Mouse (Mus musculus) kidney, adult 2 months (tissue): ENCODE data around the gene D17Wsu92e. TPM values are rescaled to one million over a fixed set of nuclear protein-coding genes. Genes with fewer than 3 reads are reported as not detected.

ENCODE experiments used
- DNase-seq: peaks from one replicate; pipeline ENCODE4 v3.0.0; 2021
- H3K27ac ChIP-seq: fragments of 200-500 bp; 2 replicates; pipeline ENCODE4 v1.5.1; 2012; ENCODE audit warnings: low read depth, low read length, control low read depth, inconsistent platforms; ENCODE audit not compliant: insufficient read depth
- H3K27me3 ChIP-seq: fragments of 200-500 bp; replicated peaks from 2 replicates; pipeline ENCODE4 v1.6.1; 2012; ENCODE audit warnings: mild to moderate bottlenecking, moderate library complexity, low read length, inconsistent platforms; ENCODE audit not compliant: control insufficient read depth, insufficient read depth
- H3K36me3 ChIP-seq: fragments of 200-500 bp; 2 replicates; pipeline ENCODE4 v1.6.1; 2012; ENCODE audit warnings: mild to moderate bottlenecking, moderate library complexity, low read length, inconsistent platforms; ENCODE audit not compliant: control insufficient read depth, insufficient read depth
- H3K4me1 ChIP-seq: fragments of 200-500 bp; 2 replicates; pipeline ENCODE4 v1.6.1; 2011; ENCODE audit warnings: low read length; ENCODE audit not compliant: control insufficient read depth, insufficient read depth
- H3K4me3 ChIP-seq: fragments of 200-500 bp; 2 replicates; pipeline ENCODE4 v1.5.1; 2011; ENCODE audit warnings: mild to moderate bottlenecking, low read depth, low read length, control low read depth; ENCODE audit not compliant: insufficient read depth
- CTCF ChIP-seq: fragments of 200-500 bp; conservative IDR thresholded peaks from 2 replicates; pipeline ENCODE4 v1.5.1; 2011; ENCODE audit warnings: low read depth, mild to moderate bottlenecking, control low read depth, low read length, moderate library complexity, mixed read lengths; ENCODE audit not compliant: insufficient read depth, insufficient read length
- POLR2A ChIP-seq: fragments of 200-500 bp; IDR thresholded peaks from one replicate; pipeline ENCODE4 v1.6.1; 2011; ENCODE audit warnings: low read depth, low read length, control low read depth
- WGBS: fragments of 180-500 bp; shearing (Covaris S2); methylation state at CpG from one replicate; pipeline ENCODE4 v1.1.7; 2018; 5-methylcytosine and 5-hydroxymethylcytosine counted together
- polyA plus RNA-seq: library from polyadenylated mRNA; depleted of rRNA; stranded (reverse); fragments of >200 nt; gene quantifications from 2 replicates; pipeline ENCODE4 v1.2.3, GENCODE M21; 2012

The D17Wsu92e gene
- polyA plus RNA-seq, 1 experiment, result 189 TPM

- no peaks in the 10 kb centered on the region for H3K36me3 ChIP-seq
- no peak for TF ChIP-seq POLR2A
- no peak for TF ChIP-seq CTCF
- no peak overlapping the region for H3K4me3 ChIP-seq
- WGBS, result 47% methylated on average over 6 of the region's 6 CpGs
- no peak overlapping the region for H3K27ac ChIP-seq
- peak; percentile 64 for DNase-seq
- peaks cover 38% of the 10 kb centered on the region for H3K4me1 ChIP-seq
- H3K27me3 ChIP-seq, result no peaks in the 10 kb centered on the region
Observed at GRCm38 (mm10) chr17:27796780-27797179, 23.7 kb downstream of the D17Wsu92e start.

DNA sequence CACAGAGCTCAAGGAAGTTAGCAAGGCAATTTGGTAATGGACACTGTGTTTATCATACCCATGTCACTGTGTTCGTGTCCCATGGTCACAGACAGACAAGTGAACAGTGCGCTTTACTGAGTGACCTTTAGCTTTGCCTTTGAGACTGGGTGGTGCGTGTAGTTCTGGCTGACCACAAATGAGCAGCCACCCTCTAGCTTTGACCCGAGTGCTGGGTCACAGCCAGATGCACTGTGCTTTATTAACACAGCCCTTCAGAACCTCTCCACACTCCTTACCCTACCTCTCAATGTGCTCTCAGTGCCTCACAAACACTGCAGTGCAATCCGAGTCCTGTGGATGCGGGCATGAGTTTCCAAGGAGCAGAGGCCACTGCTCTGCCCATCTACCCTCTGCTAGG lies 27.3 kb downstream of the D17Wsu92e start:
- Histone ChIP-seq H3K4me1 (peaks cover 47% of the 10 kb centered on the region), H3K27ac (peak overlapping the region; percentile 84), H3K27me3 (no peaks in the 10 kb centered on the region), H3K4me3 (no peak overlapping the region), H3K36me3 (no peaks in the 10 kb centered on the region)
- WGBS, result 32% methylated on average over 6 of the region's 6 CpGs
- peak; percentile 89 for DNase-seq
- TF ChIP-seq CTCF (no peak), POLR2A (no peak)

GRCm38 (mm10) chr17:27792516-27792915 lies 27.9 kb downstream of the D17Wsu92e start:
- DNase-seq, result no peak
- TF ChIP-seq POLR2A (no peak), CTCF (no peak)
- H3K27me3 ChIP-seq, result no peaks in the 10 kb centered on the region
- H3K36me3 ChIP-seq, result no peaks in the 10 kb centered on the region
- 64% methylated on average over 4 of the region's 4 CpGs for WGBS
- H3K4me1 ChIP-seq, result peaks cover 43% of the 10 kb centered on the region
- peak overlapping the region; percentile 84 for H3K27ac ChIP-seq
- H3K4me3 ChIP-seq, result no peak overlapping the region

DNA sequence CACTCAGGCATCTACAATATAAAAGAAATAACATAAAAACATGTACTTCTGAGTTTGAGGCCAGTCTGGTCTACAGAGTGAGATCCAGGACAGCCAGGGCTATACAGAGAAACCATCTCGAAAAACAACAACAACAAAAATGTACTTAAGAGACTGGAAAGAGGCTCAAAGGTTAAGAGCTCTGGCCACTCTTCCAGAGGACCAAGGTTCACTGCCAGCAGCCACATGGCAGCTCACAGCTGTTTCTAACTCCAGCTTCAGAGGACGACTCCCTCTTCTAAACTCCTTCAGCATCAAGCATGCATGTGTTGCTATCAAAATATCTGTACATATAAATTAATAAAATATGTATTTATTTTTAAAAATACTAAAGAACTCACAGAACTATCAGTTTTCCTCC lies 28.9 kb downstream of the D17Wsu92e start:
- Histone ChIP-seq H3K27ac (peak overlapping the region; percentile 89), H3K4me3 (no peak overlapping the region), H3K27me3 (no peaks in the 10 kb centered on the region), H3K4me1 (peaks cover 34% of the 10 kb centered on the region), H3K36me3 (no peaks in the 10 kb centered on the region)
- TF ChIP-seq POLR2A (no peak), CTCF (no peak)
- WGBS, result 40% methylated on average over 2 of the region's 2 CpGs
- peak; percentile 83 for DNase-seq

DNA sequence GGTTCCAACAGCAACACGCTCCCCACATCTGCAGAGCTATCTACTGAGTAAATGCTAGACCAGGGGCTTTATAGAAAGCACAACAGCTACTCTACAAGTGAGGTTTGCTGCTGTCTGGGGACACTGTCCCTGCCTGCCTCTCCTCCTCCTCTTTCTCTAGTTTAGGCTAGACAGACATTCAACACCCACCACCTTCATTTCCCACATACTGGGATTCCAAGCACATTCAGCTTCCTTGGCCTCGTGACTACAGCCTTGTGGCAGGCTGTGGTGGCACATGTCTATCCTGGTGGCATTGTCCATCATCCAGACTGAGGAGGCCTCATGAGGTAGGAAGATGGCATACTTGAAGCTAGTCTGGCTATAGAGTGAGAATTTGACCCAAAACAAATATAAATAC lies 29.5 kb downstream of the D17Wsu92e start:
- TF ChIP-seq CTCF (no peak), POLR2A (no peak)
- WGBS, result 83% methylated on average over 2 of the region's 2 CpGs

DNA sequence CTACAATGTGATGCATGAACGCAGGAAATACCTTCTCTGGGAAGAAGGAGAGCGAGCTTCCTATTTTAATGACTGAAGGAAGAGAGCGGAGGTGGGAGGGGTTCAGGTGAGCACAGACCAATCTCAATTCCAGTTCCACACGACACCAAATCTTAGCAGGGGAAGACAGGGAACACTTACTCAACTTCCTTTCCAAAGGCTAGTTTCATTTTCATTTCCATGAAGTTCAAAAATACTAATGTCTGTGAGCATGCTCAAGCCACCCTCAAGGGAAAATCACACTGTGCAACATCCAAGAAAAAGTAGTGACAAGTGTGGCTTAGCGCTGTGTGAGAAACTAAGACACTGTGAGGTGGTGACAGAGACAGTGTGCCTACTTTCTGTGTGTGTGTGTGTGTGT lies 30.4 kb downstream of the D17Wsu92e start:
- Histone ChIP-seq H3K27me3 (no peaks in the 10 kb centered on the region), H3K4me3 (no peak overlapping the region), H3K4me1 (peaks cover 34% of the 10 kb centered on the region), H3K27ac (peak overlapping the region; percentile 44; the same call in 1 of the 2 replicates), H3K36me3 (no peaks in the 10 kb centered on the region)
- WGBS, result 69% methylated on average over 5 of the region's 5 CpGs
- no peak for DNase-seq
- TF ChIP-seq CTCF, result no peak
- no peak for TF ChIP-seq POLR2A

More for the DNA sequence above, 29.5 kb downstream of the D17Wsu92e start:
- Histone ChIP-seq H3K4me3 (no peak overlapping the region), H3K27me3 (no peaks in the 10 kb centered on the region), H3K36me3 (no peaks in the 10 kb centered on the region), H3K27ac (peak overlapping the region; percentile 89), H3K4me1 (peaks cover 34% of the 10 kb centered on the region)
- no peak for DNase-seq

DNA sequence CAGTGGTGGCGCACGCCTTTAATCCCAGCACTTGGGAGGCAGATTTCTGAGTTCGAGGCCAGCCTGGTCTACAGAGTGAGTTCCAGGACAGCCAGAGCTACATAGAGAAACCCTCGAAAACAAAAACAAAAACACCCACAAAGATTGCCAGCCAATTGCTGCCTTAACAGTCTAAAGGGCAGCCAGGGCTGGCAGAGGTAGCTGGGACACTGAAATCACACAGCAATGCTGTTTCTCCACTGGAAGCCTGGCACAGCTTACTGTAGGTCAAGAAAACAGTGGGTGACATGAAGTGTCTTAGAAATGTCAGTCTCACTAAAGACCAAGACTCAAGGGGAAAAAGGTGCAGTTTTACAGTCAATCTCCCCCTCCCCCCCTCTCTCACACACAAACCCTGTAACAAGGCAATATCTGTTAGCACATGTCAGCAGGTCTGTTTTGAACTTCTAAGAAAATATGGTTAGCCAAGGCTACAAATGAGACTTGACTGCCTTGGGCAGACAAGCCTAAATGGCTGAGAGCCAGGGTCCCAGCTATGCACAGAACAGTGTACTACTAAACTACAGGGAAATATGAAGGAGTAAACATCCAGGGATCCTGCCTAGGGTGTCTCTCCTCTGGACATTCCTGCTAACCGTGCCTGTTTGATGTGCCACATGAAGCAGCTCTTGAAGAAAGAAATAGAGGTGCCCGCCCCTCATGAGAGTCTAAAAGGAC lies 31.8 kb downstream of the D17Wsu92e start:
- Histone ChIP-seq H3K36me3 (no peaks in the 10 kb centered on the region), H3K27ac (peak overlapping the region; percentile 20), H3K4me3 (no peak overlapping the region), H3K4me1 (peaks cover 34% of the 10 kb centered on the region), H3K27me3 (no peaks in the 10 kb centered on the region)
- WGBS, result 67% methylated on average over 6 of the region's 6 CpGs
- no peak for TF ChIP-seq CTCF
- TF ChIP-seq POLR2A, result no peak
- peak; percentile 84 for DNase-seq
